Mouse (Mus musculus) myocyte (in vitro differentiated cells): Measurements from ENCODE around the gene Trim27. TPM values are rescaled to one million over a fixed set of nuclear protein-coding genes. Genes with fewer than 3 reads are reported as not detected.
A peak's percentile ranks its signal among the peaks of the same experiment; 100 is the strongest.

ENCODE experiments used
- H3K27me3 ChIP-seq: one replicate; pipeline ENCODE4 v1.6.1; 2011; ENCODE audit not compliant: control insufficient read depth, insufficient read depth, insufficient read length
- H3K36me3 ChIP-seq: one replicate; pipeline ENCODE4 v1.6.1; 2011; ENCODE audit not compliant: control insufficient read depth, insufficient read depth
- H3K4me2 ChIP-seq: one replicate; pipeline ENCODE4 v1.6.1; 2011; ENCODE audit warnings: low read depth, control low read depth
- H3K4me3 ChIP-seq: one replicate; pipeline ENCODE4 v1.5.1; 2011; ENCODE audit warnings: mild to moderate bottlenecking, control low read depth, moderate library complexity
- H3K79me2 ChIP-seq: one replicate; pipeline ENCODE4 v1.6.1; 2011; ENCODE audit not compliant: control insufficient read depth, insufficient read depth
- H3ac ChIP-seq: one replicate; pipeline ENCODE4 v1.6.1; 2011; ENCODE audit not compliant: control insufficient read depth, insufficient read length
- CEBPB ChIP-seq: IDR thresholded peaks from 2 replicates; pipeline ENCODE4 v1.6.1; 2011; ENCODE audit warnings: mild to moderate bottlenecking, moderate library complexity; ENCODE audit not compliant: poor library complexity, insufficient read depth, severe bottlenecking
- E2F4 ChIP-seq: IDR thresholded peaks from one replicate; pipeline ENCODE4 v1.6.1; 2011; ENCODE audit warnings: mild to moderate bottlenecking, control low read depth, moderate library complexity; ENCODE audit not compliant: insufficient read depth
- MAX ChIP-seq: IDR thresholded peaks from one replicate; pipeline ENCODE4 v1.6.1; 2011; ENCODE audit warnings: low read depth, mild to moderate bottlenecking, control low read depth
- MYOD1 ChIP-seq, 3 experiments: IDR thresholded peaks; one replicate each; pipeline ENCODE4 v1.6.1; 2011; ENCODE audit warnings: control low read depth in 2 of 3, low read depth in 2 of 3, mild to moderate bottlenecking in 2 of 3, moderate library complexity in 1 of 3; ENCODE audit not compliant: insufficient read length in 2 of 3, control insufficient read depth in 1 of 3
- MYOG ChIP-seq, 3 experiments: IDR thresholded peaks; one replicate each; pipeline ENCODE4 v1.6.1; 2011; ENCODE audit warnings: control low read depth in 2 of 3, low read depth in 2 of 3, mild to moderate bottlenecking in 2 of 3; ENCODE audit not compliant: insufficient read length in 2 of 3, control insufficient read depth in 1 of 3, insufficient read depth in 1 of 3
- POLR2A ChIP-seq: IDR thresholded peaks from one replicate; pipeline ENCODE4 v1.6.1; 2011; ENCODE audit warnings: low read depth, mild to moderate bottlenecking, control low read depth, moderate library complexity; ENCODE audit not compliant: insufficient read length
- POLR2AphosphoS2 ChIP-seq: IDR thresholded peaks from one replicate; pipeline ENCODE4 v1.6.1; 2011; ENCODE audit warnings: low read depth, control low read depth; ENCODE audit not compliant: insufficient read length
- REST ChIP-seq: IDR thresholded peaks from one replicate; pipeline ENCODE4 v1.6.1; 2011; ENCODE audit warnings: mild to moderate bottlenecking, control low read depth, moderate library complexity; ENCODE audit not compliant: insufficient read depth, insufficient read length
- SRF ChIP-seq: IDR thresholded peaks from one replicate; pipeline ENCODE4 v1.6.1; 2011; ENCODE audit warnings: low read depth; ENCODE audit not compliant: control insufficient read depth, insufficient read length
- TCF12 ChIP-seq: IDR thresholded peaks from one replicate; pipeline ENCODE4 v1.6.1; 2011; ENCODE audit warnings: mild to moderate bottlenecking, control low read depth; ENCODE audit not compliant: poor library complexity, insufficient read depth, severe bottlenecking
- TCF3 ChIP-seq: IDR thresholded peaks from one replicate; pipeline ENCODE4 v1.6.1; 2011; ENCODE audit warnings: low read depth, control low read depth; ENCODE audit not compliant: insufficient read length
- USF1 ChIP-seq: IDR thresholded peaks from one replicate; pipeline ENCODE4 v1.6.1; 2011; ENCODE audit warnings: low read depth, mild to moderate bottlenecking, control low read depth, moderate library complexity
- polyA plus RNA-seq: library from polyadenylated mRNA; unstranded; fragments of >200 nt; fragmentation: generic; extraction: Trizol; gene quantifications from one replicate; pipeline ENCODE4 v1.2.1, GENCODE M21; 2012; ENCODE audit warnings: missing spikeins

Gene Trim27
- polyA plus RNA-seq, 1 experiment = 62.4 TPM

DNA sequence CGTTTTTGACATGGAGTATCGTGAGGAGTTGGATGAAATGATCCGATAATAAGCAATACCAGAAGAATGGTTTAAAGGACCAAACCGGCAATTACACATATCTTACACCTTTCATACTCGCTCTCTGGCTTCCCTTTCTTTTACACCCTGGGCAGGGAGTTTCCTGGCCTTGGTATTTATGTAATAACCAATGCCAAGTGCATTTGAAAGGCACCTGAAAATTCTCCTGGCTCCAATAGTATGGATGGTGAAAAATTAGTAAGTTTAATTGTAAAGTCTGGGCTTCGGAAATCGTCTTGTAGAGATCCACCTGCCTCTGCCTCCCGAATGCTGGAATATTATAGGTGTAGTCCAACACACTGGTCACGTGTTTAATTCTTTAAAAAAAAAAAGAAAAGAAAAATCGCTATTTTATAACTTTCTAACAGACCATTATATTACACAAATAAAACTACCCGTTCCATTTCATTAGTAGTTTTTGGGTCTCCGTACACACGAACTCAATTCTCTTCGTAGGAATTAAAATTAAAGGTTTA is 10.1 kb upstream of the Trim27 start:
- H3ac ChIP-seq = no peak overlapping the region
- no peaks in the 10 kb centered on the region for H3K36me3 ChIP-seq
- no peaks in the 10 kb centered on the region for H3K79me2 ChIP-seq
- H3K4me3 ChIP-seq = peak overlapping the region; percentile 34
- H3K27me3 ChIP-seq = no peaks in the 10 kb centered on the region
- peak overlapping the region; percentile 95 for H3K4me2 ChIP-seq
- peak; percentile 58 for TF ChIP-seq USF1
- no peak for TF ChIP-seq MYOG (IDR thresholded peaks at IDR 0.05; ENCODE audit: control insufficient read depth in 1 of 3, insufficient read depth in 1 of 3, insufficient read length in 2 of 3, low read depth in 2 of 3)
- TF ChIP-seq MYOD1 (IDR thresholded peaks at IDR 0.05; ENCODE audit: control insufficient read depth in 1 of 3, insufficient read length in 2 of 3, low read depth in 2 of 3) = no peak
- no peak for TF ChIP-seq MAX
- no peak for TF ChIP-seq E2F4
- TF ChIP-seq POLR2A = no peak

DNA sequence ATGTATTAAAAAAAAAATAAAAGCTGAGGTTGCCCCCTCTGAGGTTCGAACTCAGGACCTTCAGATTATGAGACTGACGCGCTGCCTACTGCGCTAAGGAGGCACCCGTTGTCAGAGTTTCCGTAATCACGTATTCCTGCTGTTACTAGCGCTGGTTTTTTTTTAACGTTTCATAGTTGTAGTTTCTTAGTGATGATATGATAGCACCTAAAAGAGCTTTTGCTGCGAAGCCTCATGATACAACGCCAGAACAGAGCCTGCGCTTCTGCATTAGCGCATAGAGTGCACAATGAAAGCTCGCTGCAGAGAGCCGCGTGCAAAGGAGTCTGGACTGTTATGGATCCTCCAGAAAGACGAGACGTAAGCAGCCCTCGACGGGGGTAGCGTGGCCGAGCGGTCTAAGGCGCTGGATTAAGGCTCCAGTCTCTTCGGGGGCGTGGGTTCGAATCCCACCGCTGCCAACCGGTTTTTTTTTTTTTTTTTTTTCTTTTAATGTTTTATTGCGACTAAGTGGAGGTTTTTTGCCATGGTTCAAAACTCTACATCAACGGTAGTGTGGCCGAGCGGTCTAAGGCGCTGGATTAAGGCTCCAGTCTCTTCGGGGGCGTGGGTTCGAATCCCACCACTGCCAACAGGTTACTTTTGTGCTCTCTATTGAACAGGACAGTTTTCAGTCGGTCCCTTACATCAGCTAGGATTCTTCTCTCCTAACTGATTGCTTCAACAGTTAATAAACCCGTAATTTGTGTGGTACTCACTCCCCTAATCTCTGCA is 9.4 kb upstream of the Trim27 start:
- H3K36me3 ChIP-seq = no peaks in the 10 kb centered on the region
- H3K4me3 ChIP-seq = peak overlapping the region; percentile 34
- no peaks in the 10 kb centered on the region for H3K27me3 ChIP-seq
- no peak overlapping the region for H3ac ChIP-seq
- TF ChIP-seq MYOG (IDR thresholded peaks at IDR 0.05; ENCODE audit: control insufficient read depth in 1 of 3, insufficient read depth in 1 of 3, insufficient read length in 2 of 3, low read depth in 2 of 3) = no peak
- TF ChIP-seq MYOD1 (IDR thresholded peaks at IDR 0.05; ENCODE audit: control insufficient read depth in 1 of 3, insufficient read length in 2 of 3, low read depth in 2 of 3) = no peak
- no peak for TF ChIP-seq E2F4
- no peak for TF ChIP-seq POLR2A
- no peak for TF ChIP-seq CEBPB
- TF ChIP-seq MAX = no peak
- no peak for TF ChIP-seq REST
- TF ChIP-seq TCF12 = no peak
- no peak for TF ChIP-seq POLR2AphosphoS2
- TF ChIP-seq TCF3 = no peak
- TF ChIP-seq USF1 = no peak
- TF ChIP-seq SRF = no peak
- no peaks in the 10 kb centered on the region for H3K79me2 ChIP-seq
- peak overlapping the region; percentile 95 for H3K4me2 ChIP-seq

DNA sequence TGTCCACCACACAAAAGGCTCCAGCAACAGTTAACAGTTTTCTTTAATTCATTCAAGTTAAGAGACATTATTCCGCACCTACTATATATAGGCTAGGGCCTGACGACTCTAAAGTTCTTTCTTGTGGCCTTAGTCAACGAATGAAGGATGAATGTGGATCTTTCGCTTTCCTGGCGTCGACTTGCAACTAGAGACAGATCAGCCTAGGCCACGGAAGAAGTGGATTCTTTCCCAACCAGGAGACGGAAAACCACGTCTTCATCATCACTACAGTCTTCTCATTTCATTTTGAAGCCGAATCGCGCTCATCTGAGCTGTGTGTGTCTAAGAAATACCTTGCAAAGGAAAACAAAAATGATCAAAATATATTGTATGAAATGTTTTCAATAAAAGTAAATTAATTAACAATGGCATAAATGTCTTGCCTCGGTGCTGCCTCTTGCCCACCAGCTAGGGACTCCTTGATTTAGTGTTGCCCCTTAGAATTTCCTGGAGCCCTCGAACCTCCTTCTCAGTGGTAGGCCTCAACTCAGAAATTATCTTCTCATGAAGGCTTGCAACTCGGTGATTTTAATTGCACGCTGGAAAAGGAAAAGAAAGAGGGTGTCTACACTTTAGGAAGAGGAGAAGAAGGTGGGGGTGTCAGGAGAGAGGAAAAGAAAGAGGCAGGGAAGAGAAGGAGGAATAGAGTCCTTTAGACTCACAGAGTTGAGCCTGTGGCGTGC is 8.7 kb upstream of the Trim27 start:
- no peak overlapping the region for H3ac ChIP-seq
- peak overlapping the region; percentile 34 for H3K4me3 ChIP-seq

DNA sequence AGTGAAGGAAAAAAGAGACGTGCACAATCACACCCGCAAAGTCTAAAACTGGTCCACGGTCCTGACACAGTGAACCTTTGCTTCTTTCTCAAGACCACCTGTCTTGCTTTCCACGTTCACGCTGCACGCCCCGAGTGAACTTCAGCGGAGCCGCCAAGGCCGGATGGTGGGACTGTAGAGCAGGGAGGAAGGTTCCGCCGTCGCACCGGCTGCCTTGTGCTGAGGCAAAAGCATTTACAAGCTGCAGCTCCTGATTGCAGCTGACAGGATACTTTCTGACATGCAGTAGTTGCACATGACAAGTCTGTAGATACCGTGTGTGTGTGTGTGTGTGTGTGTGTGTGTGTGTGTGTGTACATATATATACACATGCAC is 8.1 kb upstream of the Trim27 start:
- Histone ChIP-seq H3K4me3 (peak overlapping the region; percentile 21), H3K79me2 (no peaks in the 10 kb centered on the region), H3K4me2 (peak overlapping the region; percentile 81), H3K27me3 (no peaks in the 10 kb centered on the region), H3ac (no peak overlapping the region), H3K36me3 (no peaks in the 10 kb centered on the region)
- TF ChIP-seq TCF3 = no peak
- no peak for TF ChIP-seq TCF12
- TF ChIP-seq POLR2AphosphoS2 = no peak
- TF ChIP-seq USF1 = no peak
- no peak for TF ChIP-seq MYOD1 (IDR thresholded peaks at IDR 0.05; ENCODE audit: control insufficient read depth in 1 of 3, insufficient read length in 2 of 3, low read depth in 2 of 3)
- TF ChIP-seq POLR2A = no peak
- no peak for TF ChIP-seq SRF
- TF ChIP-seq REST = no peak
- no peak for TF ChIP-seq MYOG (IDR thresholded peaks at IDR 0.05; ENCODE audit: control insufficient read depth in 1 of 3, insufficient read depth in 1 of 3, insufficient read length in 2 of 3, low read depth in 2 of 3)
- no peak for TF ChIP-seq MAX
- TF ChIP-seq CEBPB = no peak
- no peak for TF ChIP-seq E2F4

More for the DNA sequence above, 8.7 kb upstream of the Trim27 start:
- H3K79me2 ChIP-seq = no peaks in the 10 kb centered on the region
- peak overlapping the region; percentile 81 for H3K4me2 ChIP-seq
- no peaks in the 10 kb centered on the region for H3K27me3 ChIP-seq
- TF ChIP-seq REST (no peak), TCF3 (no peak), SRF (no peak), POLR2A (no peak), MYOG (IDR thresholded peaks at IDR 0.05; ENCODE audit: control insufficient read depth in 1 of 3, insufficient read depth in 1 of 3, insufficient read length in 2 of 3, low read depth in 2 of 3) (no peak), CEBPB (no peak), MAX (no peak), MYOD1 (IDR thresholded peaks at IDR 0.05; ENCODE audit: control insufficient read depth in 1 of 3, insufficient read length in 2 of 3, low read depth in 2 of 3) (no peak), TCF12 (no peak), USF1 (no peak), POLR2AphosphoS2 (no peak), E2F4 (no peak)
- H3K36me3 ChIP-seq = no peaks in the 10 kb centered on the region
